Mouse (Mus musculus) hindbrain, embryonic 14.5 days (tissue): Measurements from ENCODE around the gene Astn2. TPM values are rescaled to one million over a fixed set of nuclear protein-coding genes. Genes with fewer than 3 reads are reported as not detected.

ENCODE experiments used
- ATAC-seq: fragments of 200-750 bp; cut with Nextera tagmentation; 2 replicates; pipeline ENCODE4 v1.8.0; 2017; ENCODE audit warnings: moderate number of reproducible peaks, mild to moderate bottlenecking, moderate TSS enrichment, moderate library complexity; ENCODE audit not compliant: low FRiP score
- DNase-seq: peaks from one replicate; pipeline ENCODE4 v3.0.0-alpha.2; 2015; ENCODE audit warnings: low spot score
- H3K27ac ChIP-seq: fragments of 300-500 bp; sonication (generic); 2 replicates; pipeline ENCODE4 v1.5.1; 2014; ENCODE audit warnings: mild to moderate bottlenecking, moderate library complexity
- H3K27me3 ChIP-seq: fragments of 300-500 bp; sonication (generic); 2 replicates; pipeline ENCODE4 v1.6.1; 2014; ENCODE audit warnings: mild to moderate bottlenecking, low read length, mixed read lengths; ENCODE audit not compliant: control insufficient read depth, insufficient read depth
- H3K36me3 ChIP-seq: fragments of 300-500 bp; sonication (generic); replicated peaks from 2 replicates; pipeline ENCODE4 v1.6.1; 2014; ENCODE audit not compliant: control insufficient read depth, insufficient read depth
- H3K4me1 ChIP-seq: fragments of 300-500 bp; sonication (generic); replicated peaks from 2 replicates; pipeline ENCODE4 v1.6.1; 2014; ENCODE audit warnings: antibody characterized with exemption, low read length, mixed read lengths; ENCODE audit not compliant: control insufficient read depth, insufficient read depth
- H3K4me2 ChIP-seq: fragments of 300-500 bp; sonication (generic); replicated peaks from 2 replicates; pipeline ENCODE4 v1.6.1; 2014; ENCODE audit warnings: mild to moderate bottlenecking, moderate library complexity
- H3K4me3 ChIP-seq: fragments of 300-500 bp; sonication (generic); replicated peaks from 2 replicates; pipeline ENCODE4 v1.5.1; 2014; ENCODE audit warnings: mild to moderate bottlenecking, low read length
- H3K9ac ChIP-seq: fragments of 300-500 bp; sonication (generic); 2 replicates; pipeline ENCODE4 v1.6.1; 2014
- H3K9me3 ChIP-seq: fragments of 300-500 bp; sonication (generic); 2 replicates; pipeline ENCODE4 v1.6.1; 2016; ENCODE audit warnings: low read length; ENCODE audit not compliant: control insufficient read depth
- WGBS: fragments of 180-500 bp; shearing (Covaris S2); extraction: QIAGEN DNeasy Blood & Tissue Kit; methylation state at CpG from one replicate; pipeline ENCODE4 v1.1.7; 2014; 5-methylcytosine and 5-hydroxymethylcytosine counted together
- polyA plus RNA-seq: library from polyadenylated mRNA; unstranded; fragments of >200 nt; fragmentation: Nextera tagmentation; extraction: Ambion mirVana; gene quantifications from 2 replicates; pipeline ENCODE4 v1.2.1, GENCODE M21; 2014

Astn2 gene
- polyA plus RNA-seq, 1 experiment from 2014 or later = 4.4 TPM

- Histone ChIP-seq H3K9ac (no peak overlapping the region), H3K4me1 (no peaks in the 10 kb centered on the region), H3K27me3 (no peaks in the 10 kb centered on the region), H3K9me3 (no peaks in the 10 kb centered on the region), H3K4me3 (no peak overlapping the region), H3K36me3 (no peaks in the 10 kb centered on the region), H3K27ac (no peak overlapping the region), H3K4me2 (no peak overlapping the region)
- ATAC-seq (no peak), DNase-seq (no peak)
These were observed 347.2 kb downstream of the Astn2 start for GRCm38 (mm10) chr4:66057161-66057560.

GRCm38 (mm10) chr4:66055690-66056089 is 348.7 kb downstream of the Astn2 start:
- Histone ChIP-seq H3K9ac (no peak overlapping the region), H3K4me3 (no peak overlapping the region)
- 87% methylated on average over 4 of the region's 4 CpGs for WGBS

GRCm38 (mm10) chr4:66043014-66043672 is 361.3 kb downstream of the Astn2 start:
- DNase-seq (no peak), ATAC-seq (no peak)
- Histone ChIP-seq H3K27ac (no peak overlapping the region), H3K4me3 (no peak overlapping the region), H3K4me2 (no peak overlapping the region), H3K36me3 (no peaks in the 10 kb centered on the region), H3K9me3 (no peaks in the 10 kb centered on the region), H3K4me1 (no peaks in the 10 kb centered on the region), H3K9ac (no peak overlapping the region), H3K27me3 (no peaks in the 10 kb centered on the region)
- WGBS = 90% methylated on average over 3 of the region's 3 CpGs

More at GRCm38 (mm10) chr4:66055690-66056089, 348.7 kb downstream of the Astn2 start:
- Histone ChIP-seq H3K9me3 (no peaks in the 10 kb centered on the region), H3K4me2 (no peak overlapping the region), H3K27me3 (no peaks in the 10 kb centered on the region), H3K4me1 (no peaks in the 10 kb centered on the region), H3K36me3 (no peaks in the 10 kb centered on the region), H3K27ac (no peak overlapping the region)
- no peak for ATAC-seq
- no peak for DNase-seq

GRCm38 (mm10) chr4:66033826-66034225 is 370.6 kb downstream of the Astn2 start:
- ATAC-seq = no peak
- H3K27me3 ChIP-seq = no peaks in the 10 kb centered on the region
- no peaks in the 10 kb centered on the region for H3K4me1 ChIP-seq
- no peaks in the 10 kb centered on the region for H3K9me3 ChIP-seq
- no peak overlapping the region for H3K4me3 ChIP-seq
- H3K36me3 ChIP-seq = no peaks in the 10 kb centered on the region
- no peak for DNase-seq
- no peak overlapping the region for H3K9ac ChIP-seq
- H3K4me2 ChIP-seq = no peak overlapping the region
- WGBS = 70% methylated on average over 3 of the region's 3 CpGs
- H3K27ac ChIP-seq = no peak overlapping the region

- WGBS = 37% methylated on average over 9 of the region's 9 CpGs
- no peak overlapping the region for H3K27ac ChIP-seq
These were observed 373.0 kb downstream of the Astn2 start for GRCm38 (mm10) chr4:66031320-66031870.

GRCm38 (mm10) chr4:66029901-66030300 is 374.5 kb downstream of the Astn2 start:
- Histone ChIP-seq H3K27me3 (no peaks in the 10 kb centered on the region), H3K4me2 (no peak overlapping the region), H3K9me3 (no peaks in the 10 kb centered on the region), H3K27ac (no peak overlapping the region), H3K9ac (no peak overlapping the region), H3K4me1 (0 out of 2 replicates have a peak, but pooled peaks cover 3% of the 10 kb centered on the region), H3K36me3 (no peaks in the 10 kb centered on the region), H3K4me3 (no peak overlapping the region)
- ATAC-seq = no peak
- DNase-seq = no peak
- WGBS = 74% methylated on average over 4 of the region's 4 CpGs

More at GRCm38 (mm10) chr4:66031320-66031870, 373.0 kb downstream of the Astn2 start:
- H3K4me2 ChIP-seq = no peak overlapping the region
- H3K27me3 ChIP-seq = no peaks in the 10 kb centered on the region
- ATAC-seq (0 out of 2 replicates have a peak, but pooled peaks have one; percentile 48), DNase-seq (no peak)
- no peaks in the 10 kb centered on the region for H3K36me3 ChIP-seq
- no peaks in the 10 kb centered on the region for H3K4me1 ChIP-seq
- H3K9me3 ChIP-seq = no peaks in the 10 kb centered on the region
- no peak overlapping the region for H3K4me3 ChIP-seq
- H3K9ac ChIP-seq = no peak overlapping the region

GRCm38 (mm10) chr4:66027866-66028265 is 376.5 kb downstream of the Astn2 start:
- no peak overlapping the region for H3K4me3 ChIP-seq
- DNase-seq = no peak
- no peaks in the 10 kb centered on the region for H3K27me3 ChIP-seq
- no peak for ATAC-seq
- no peak overlapping the region for H3K4me2 ChIP-seq
- WGBS = 82% methylated on average over 1 of the region's 1 CpGs
- no peaks in the 10 kb centered on the region for H3K36me3 ChIP-seq
- 0 out of 2 replicates have a peak, but pooled peaks cover 3% of the 10 kb centered on the region for H3K4me1 ChIP-seq
- no peak overlapping the region for H3K27ac ChIP-seq
- H3K9me3 ChIP-seq = no peaks in the 10 kb centered on the region
- no peak overlapping the region for H3K9ac ChIP-seq

GRCm38 (mm10) chr4:66025393-66026062 is 378.9 kb downstream of the Astn2 start:
- H3K36me3 ChIP-seq = no peaks in the 10 kb centered on the region
- DNase-seq (peak; percentile 61), ATAC-seq (peak; percentile 70; the same call in 1 of the 2 replicates)
- no peaks in the 10 kb centered on the region for H3K27me3 ChIP-seq
- H3K4me3 ChIP-seq = no peak overlapping the region
- H3K9ac ChIP-seq = no peak overlapping the region
- 0 out of 2 replicates have a peak, but pooled peaks cover 3% of the 10 kb centered on the region for H3K4me1 ChIP-seq
- no peak overlapping the region for H3K4me2 ChIP-seq
- H3K9me3 ChIP-seq = no peaks in the 10 kb centered on the region
- 15% methylated on average over 8 of the region's 8 CpGs for WGBS
- H3K27ac ChIP-seq = no peak overlapping the region

GRCm38 (mm10) chr4:66002936-66003335 is 401.5 kb downstream of the Astn2 start:
- ATAC-seq (no peak), DNase-seq (no peak)
- Histone ChIP-seq H3K4me3 (no peak overlapping the region), H3K4me2 (no peak overlapping the region), H3K36me3 (no peaks in the 10 kb centered on the region), H3K4me1 (no peaks in the 10 kb centered on the region), H3K9me3 (no peaks in the 10 kb centered on the region), H3K27ac (no peak overlapping the region), H3K27me3 (no peaks in the 10 kb centered on the region), H3K9ac (no peak overlapping the region)
